ENCODE assay signal across 9 mouse cellular contexts in the genomic region with DNA sequence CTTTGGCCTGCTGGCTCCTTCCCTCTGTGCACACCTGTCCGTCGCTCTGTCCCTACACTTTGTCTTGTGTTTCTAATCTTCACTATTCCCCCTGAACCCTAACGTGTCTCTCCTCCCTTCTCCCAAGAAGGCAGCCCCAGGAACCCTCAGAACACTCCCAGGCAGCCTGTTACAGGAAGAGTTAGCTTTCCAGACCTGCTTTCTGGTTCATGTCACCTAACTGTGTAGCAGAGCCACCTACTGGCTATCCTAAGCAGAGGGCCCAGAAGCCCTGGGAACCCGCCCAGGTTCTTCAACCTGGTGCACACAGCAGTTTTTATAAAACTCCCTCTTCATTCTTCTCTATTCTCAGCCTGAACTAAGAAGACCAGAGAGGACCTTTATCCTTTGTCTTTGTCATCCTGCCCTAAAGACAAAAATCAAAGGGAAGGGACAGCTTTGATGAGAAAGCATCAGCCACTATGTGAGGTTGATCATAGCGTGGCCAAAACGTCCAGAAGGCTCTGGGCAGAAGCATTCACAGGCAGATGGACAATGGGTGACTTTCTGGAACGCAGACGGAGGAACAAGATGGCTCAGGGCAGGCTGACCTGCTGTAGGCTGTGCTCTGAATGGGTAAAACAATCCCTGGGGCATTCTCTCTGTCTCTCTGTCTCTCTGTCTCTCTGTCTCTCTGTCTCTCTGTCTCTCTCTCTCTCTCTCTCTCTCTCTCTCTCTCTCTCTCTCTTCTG. TPM values are rescaled to one million over a fixed set of nuclear protein-coding genes. Genes with fewer than 3 reads are reported as not detected.
A peak's percentile ranks its signal among the peaks of the same experiment; 100 is the strongest.
DNase-seq lines count a peak whose midpoint lies in the region; ATAC-seq and TF ChIP-seq lines count a peak whose summit lies in the region.
"Had no signal": no experiment of that assay in that cellular context is flagged by ENCODE, and none has a peak within 500 bp of the region (broad histone marks: within the 10 kb centered on the region; RNA-seq: fewer than 3 reads in every experiment).

No protein-coding gene starts in this region.

- CTCF ChIA-PET in Patski (lab: Charles Lee) = interaction anchor here (0.7 kb wide), 1 partner anchor 9 kb away, joined by 4 read pairs; no protein-coding TSS in a partner anchor

- in situ Hi-C loops in Patski (cut with MboI; ENCODE audit: low pct_unique_long_range_greater_than_20kb) = loop anchor here (5.0 kb wide), 2 partner anchors 252 to 727 kb away; no protein-coding TSS in a partner anchor

- H3K4me1 ChIP-seq in heart, embryonic 12.5 days (replicated peaks) = peaks cover 11% of the 10 kb centered on the region
- no peaks in the 10 kb centered on the region for H3K4me1 ChIP-seq in intestine, embryonic 14.5 days (replicated peaks; ENCODE audit: control insufficient read depth, insufficient read depth, low read length)

- no peak overlapping the region for H3K9ac ChIP-seq in heart, embryonic 12.5 days
- no peak overlapping the region for H3K9ac ChIP-seq in intestine, embryonic 14.5 days (ENCODE audit: low read length)

- no peaks in the 10 kb centered on the region for H3K9me3 ChIP-seq in heart, embryonic 12.5 days (replicated peaks)
- no peaks in the 10 kb centered on the region for H3K9me3 ChIP-seq in intestine, embryonic 14.5 days (ENCODE audit: control insufficient read depth, low read length)

- no peak overlapping the region for H3K27ac ChIP-seq in heart, embryonic 12.5 days (ENCODE audit: poor library complexity, severe bottlenecking)
- no peak overlapping the region for H3K27ac ChIP-seq in intestine, embryonic 14.5 days (ENCODE audit: low read depth)

- WGBS in heart, embryonic 12.5 days = 46% methylated on average over 8 of the region's 8 CpGs
- WGBS in intestine, embryonic 14.5 days = 57% methylated on average over 8 of the region's 8 CpGs

- POLR2A ChIA-PET in Patski (lab: Charles Lee) = no interaction called here

- no peak overlapping the region for H3K4me2 ChIP-seq in heart, embryonic 12.5 days
- H3K4me2 ChIP-seq in intestine, embryonic 14.5 days (ENCODE audit: low read length) = no peak overlapping the region

- no peak overlapping the region for H3K4me3 ChIP-seq in heart, embryonic 12.5 days
- H3K4me3 ChIP-seq in intestine, embryonic 14.5 days (ENCODE audit: low read depth, low read length) = no peak overlapping the region

- no peak for ATAC-seq in heart, embryonic 12.5 days (ENCODE audit: insufficient number of reproducible peaks, low FRiP score)
- peak; percentile 47 for ATAC-seq in Patski
- no peak for ATAC-seq in intestine, embryonic 14.5 days (replicated peaks; ENCODE audit: low FRiP score, low TSS enrichment, low read depth)

- peak; percentile 77 for TF ChIP-seq CTCF in Patski (IDR thresholded peaks at IDR 0.05)

- peak; percentile 3 for DNase-seq in heart, adult 8-10 months (ENCODE audit: low spot score)
- DNase-seq in Patski (ENCODE audit: low read depth, low spot score) = peak; percentile 3
- DNase-seq in embryo, embryonic 10 days (ENCODE audit: low spot score) = peak; percentile 71
- DNase-seq in intestine, embryonic 14.5 days (ENCODE audit: low spot score) = peak; percentile 72
- DNase-seq in left cerebral cortex, adult 8-10 months (ENCODE audit: low spot score in 2 of 2) = peak; percentile 18 to 25
- peak; percentile 72 for DNase-seq in retina, embryonic 14.5 days (ENCODE audit: low spot score)
- no peak for DNase-seq in spleen, postnatal 36 days (ENCODE audit: low spot score in 2 of 2)

- 0 out of 2 replicates have a peak, but pooled peaks cover 14% of the 10 kb centered on the region for H3K27me3 ChIP-seq in heart, embryonic 12.5 days (replicated peaks)
- no peaks in the 10 kb centered on the region for H3K27me3 ChIP-seq in Patski
- H3K27me3 ChIP-seq in intestine, embryonic 14.5 days (replicated peaks; ENCODE audit: control insufficient read depth, insufficient read depth, low read length) = no peaks in the 10 kb centered on the region

- no peaks in the 10 kb centered on the region for H3K36me3 ChIP-seq in heart, embryonic 12.5 days
- H3K36me3 ChIP-seq in intestine, embryonic 14.5 days (ENCODE audit: control insufficient read depth, insufficient read depth, low read length) = no peaks in the 10 kb centered on the region

RNA-seq across cellular contexts. Expression of gene E030025P04Rik, which starts 34.8 kb away (rescaled TPM):
- not detected for total RNA-seq in heart, adult 8-10 months (2022)
- polyA plus RNA-seq in heart, embryonic 12.5 days (2016; fragmentation: Nextera tagmentation; extraction: Ambion mirVana) = not detected in 2 replicates
- polyA plus RNA-seq in Patski (2021) = not detected
- not detected in 2 replicates for polyA plus RNA-seq in intestine, embryonic 14.5 days (2014; fragmentation: Nextera tagmentation; extraction: Ambion mirVana)
- total RNA-seq in left cerebral cortex, adult 8-10 months (2022) = not detected
- total RNA-seq: ES-E14 had no signal

Comparison
In these comparisons a context has a peak if more than half of its experiments do, and no peak if none do; other contexts are left out.
1. DNase-seq: peak in heart, adult 8-10 months (single experiment), Patski (single experiment), embryo, embryonic 10 days (single experiment), intestine, embryonic 14.5 days (single experiment), left cerebral cortex, adult 8-10 months (2 of 2) and retina, embryonic 14.5 days (single experiment); none in spleen, postnatal 36 days (0 of 2).